Mouse (Mus musculus): ENCODE results near the gene Myo10.

The Myo10 gene

GRCm38 (mm10) chr15:25723281-25724113 lies 101.2 kb downstream of the Myo10 start:
- DNase-seq (ENCODE audit: low read depth, low spot score), result no peak

- DNase-seq (ENCODE audit: low read depth, low spot score), result no peak
Measured at GRCm38 (mm10) chr15:25724549-25724948, 102.2 kb downstream of the Myo10 start.

- DNase-seq (ENCODE audit: low read depth, low spot score), result no peak
Measured at GRCm38 (mm10) chr15:25726814-25727213, 104.5 kb downstream of the Myo10 start.

DNA sequence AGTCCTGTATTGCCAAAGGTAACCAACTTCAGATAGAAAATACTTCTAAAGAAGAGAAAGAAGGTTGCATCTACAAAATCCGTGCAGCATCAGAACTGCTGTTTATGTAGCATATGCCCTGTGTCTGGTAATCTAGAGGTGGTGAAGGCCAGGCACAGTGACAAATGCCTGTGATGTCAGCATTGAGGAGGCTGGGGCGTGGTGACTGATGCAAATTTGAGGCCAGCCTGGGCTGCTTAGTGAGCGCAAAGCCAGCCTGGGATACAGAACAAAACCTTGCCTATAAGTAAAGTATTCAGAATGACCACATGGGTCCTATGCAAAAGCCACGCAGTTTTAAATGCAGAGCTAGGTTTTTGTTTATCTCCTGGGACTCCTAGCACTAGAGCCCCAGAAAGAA lies 106.2 kb downstream of the Myo10 start:
- DNase-seq (ENCODE audit: low read depth, low spot score), result no peak

- DNase-seq (ENCODE audit: low read depth, low spot score), result no peak
Measured at GRCm38 (mm10) chr15:25731053-25731452, 108.7 kb downstream of the Myo10 start.

- no peak for DNase-seq (ENCODE audit: low read depth, low spot score)
Measured at GRCm38 (mm10) chr15:25732758-25733428, 110.6 kb downstream of the Myo10 start.

DNA sequence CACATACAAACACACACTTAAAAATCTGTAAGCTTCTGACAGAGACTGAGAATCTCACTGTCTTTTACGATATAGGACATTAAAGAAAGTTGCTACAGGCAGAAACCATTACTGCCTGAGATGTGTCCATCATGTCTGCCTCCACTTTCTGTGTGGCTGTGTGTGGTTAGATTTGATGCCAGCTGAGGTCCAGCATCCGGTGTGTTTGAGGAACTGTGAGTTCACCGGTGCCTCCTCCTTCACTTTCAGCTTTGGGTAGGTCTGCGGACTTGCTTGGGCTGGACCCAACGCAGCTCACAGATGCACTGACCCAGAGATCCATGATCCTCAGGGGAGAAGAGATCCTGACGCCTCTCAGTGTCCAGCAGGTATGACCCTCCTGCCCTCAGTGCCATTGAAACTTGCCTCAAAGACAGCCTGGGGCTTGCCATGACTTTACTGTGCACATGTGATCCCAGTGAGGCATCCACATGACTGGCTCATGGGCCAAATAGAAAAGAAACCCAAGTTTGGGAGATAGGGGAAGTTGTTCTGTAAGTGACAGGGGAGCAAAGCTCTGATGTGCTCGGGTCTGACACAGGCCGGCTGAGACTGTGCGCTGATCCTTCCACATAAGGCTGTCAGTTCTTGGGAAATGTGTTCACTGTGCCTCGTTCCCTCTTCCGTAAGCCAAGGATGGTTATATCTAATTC lies 111.6 kb downstream of the Myo10 start:
- no peak for DNase-seq (ENCODE audit: low read depth, low spot score)

DNA sequence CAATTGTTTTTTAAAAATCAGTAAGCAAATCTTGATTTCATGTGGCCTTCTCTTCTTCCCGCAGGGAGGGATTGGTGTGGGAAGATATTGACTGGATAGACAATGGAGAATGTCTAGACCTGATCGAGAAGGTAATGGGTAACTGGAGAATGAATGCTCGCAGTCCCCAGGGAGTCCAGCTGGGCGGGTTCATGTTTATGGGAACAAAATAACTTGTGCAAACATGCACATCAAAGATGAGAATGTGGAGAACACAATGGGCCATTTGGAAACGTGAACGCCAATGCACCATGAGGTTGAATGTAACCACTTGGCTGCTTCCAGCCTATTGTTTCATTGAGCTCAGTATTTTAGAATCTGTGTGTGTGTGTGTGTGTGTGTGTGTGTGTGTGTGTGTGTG lies 114.2 kb downstream of the Myo10 start:
- no peak for DNase-seq (ENCODE audit: low read depth, low spot score)

DNA sequence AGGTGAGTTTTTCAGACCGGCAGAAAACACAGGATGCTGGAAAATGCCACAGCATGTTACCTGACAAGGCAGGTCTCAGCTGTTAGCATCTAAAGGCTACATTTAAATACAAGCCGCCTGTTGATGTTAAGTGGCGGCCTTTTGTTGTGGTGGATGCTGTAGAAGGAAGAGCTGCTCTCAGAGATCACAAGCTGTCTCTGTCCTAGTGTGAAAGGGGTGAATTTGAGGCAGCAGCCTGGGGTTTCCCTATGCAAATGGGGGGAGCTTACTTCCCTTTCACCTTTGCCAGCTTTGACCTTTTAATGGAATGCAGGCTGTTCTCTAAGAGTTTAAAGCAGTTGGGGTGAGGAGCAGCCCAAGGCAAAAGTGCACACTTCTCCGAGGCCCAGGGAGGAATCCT lies 117.9 kb downstream of the Myo10 start:
- no peak for DNase-seq (ENCODE audit: low read depth, low spot score)

DNA sequence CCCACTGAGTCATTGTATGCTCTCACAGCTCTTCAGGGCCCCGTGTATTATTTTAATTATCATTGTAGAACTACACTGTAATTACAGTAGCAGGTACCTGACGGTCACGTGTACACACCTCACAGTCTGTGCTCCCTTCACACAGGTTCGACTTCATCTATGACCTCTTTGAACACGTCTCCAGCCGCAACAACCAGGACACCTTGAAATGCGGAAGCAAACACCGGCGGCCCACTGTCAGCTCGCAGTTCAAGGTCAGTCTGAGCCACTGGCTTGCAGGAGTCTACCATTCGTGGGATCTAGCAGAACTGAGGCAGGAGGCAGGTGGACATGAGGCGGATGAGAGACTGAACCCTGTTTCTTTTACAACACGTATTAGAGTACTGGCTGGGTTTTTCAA lies 119.9 kb downstream of the Myo10 start:
- no peak for DNase-seq (ENCODE audit: low read depth, low spot score)

DNA sequence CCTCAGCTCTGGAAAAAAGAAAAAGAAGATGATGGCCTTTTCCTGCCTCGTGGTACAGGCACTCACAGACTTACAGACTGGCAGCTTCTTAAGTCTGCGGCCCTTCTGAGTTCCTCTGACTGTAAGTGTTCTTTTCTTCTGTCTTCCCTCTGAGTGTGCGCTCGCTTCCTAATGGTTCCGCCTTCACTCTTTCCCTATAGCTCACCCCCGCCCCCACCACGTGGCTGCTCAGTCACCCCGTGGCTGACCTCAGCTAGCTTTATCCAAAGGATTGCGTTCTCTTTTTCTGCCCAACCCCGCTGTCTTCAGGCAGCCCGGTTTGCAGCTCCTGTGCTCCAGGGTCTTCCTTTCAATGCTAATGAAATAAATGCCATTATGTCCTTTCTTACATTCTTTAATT lies 129.2 kb downstream of the Myo10 start:
- no peak for DNase-seq (ENCODE audit: low read depth, low spot score)

- DNase-seq (ENCODE audit: low read depth, low spot score), result no peak
Measured at GRCm38 (mm10) chr15:25752597-25752996, 130.3 kb downstream of the Myo10 start.

- no peak for DNase-seq (ENCODE audit: low read depth, low spot score)
Measured at GRCm38 (mm10) chr15:25753003-25753402, 130.7 kb downstream of the Myo10 start.

GRCm38 (mm10) chr15:25753878-25754277 lies 131.6 kb downstream of the Myo10 start:
- DNase-seq (ENCODE audit: low read depth, low spot score), result no peak

DNA sequence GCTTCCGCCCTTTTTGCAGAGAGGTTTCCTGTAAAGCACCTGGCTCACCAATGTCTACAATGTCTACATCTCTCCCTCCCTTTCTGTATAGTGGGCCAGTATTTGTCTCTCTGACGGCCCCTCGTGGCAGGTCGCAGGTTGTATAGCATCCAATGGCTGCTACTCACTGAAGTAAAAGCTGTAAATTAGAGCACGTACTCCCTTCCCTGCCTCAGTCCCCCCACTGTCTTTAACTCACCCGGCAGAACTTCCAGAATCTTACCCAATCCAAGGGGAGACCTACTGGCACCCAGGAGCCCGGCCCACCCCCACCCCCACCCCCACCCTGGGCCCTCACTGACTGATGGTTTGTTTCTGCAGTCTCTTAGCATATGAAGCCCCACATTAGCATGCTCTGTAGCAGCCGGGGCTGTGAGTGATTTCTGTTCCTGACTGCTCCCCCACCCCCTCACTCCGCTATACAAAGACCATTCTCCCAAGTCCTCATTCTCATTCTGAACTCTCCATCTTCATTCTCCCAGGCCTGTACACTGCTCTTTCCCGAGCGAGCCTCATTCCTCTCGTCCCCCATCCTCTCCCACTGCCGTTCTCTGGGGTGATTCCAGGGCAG lies 132.1 kb downstream of the Myo10 start:
- no peak for DNase-seq (ENCODE audit: low read depth, low spot score)

GRCm38 (mm10) chr15:25755536-25755935 lies 133.2 kb downstream of the Myo10 start:
- DNase-seq (ENCODE audit: low read depth, low spot score), result no peak

- no peak for DNase-seq (ENCODE audit: low read depth, low spot score)
Measured at GRCm38 (mm10) chr15:25756072-25756471, 133.7 kb downstream of the Myo10 start.

GRCm38 (mm10) chr15:25758037-25758436 lies 135.7 kb downstream of the Myo10 start:
- no peak for DNase-seq (ENCODE audit: low read depth, low spot score)

DNA sequence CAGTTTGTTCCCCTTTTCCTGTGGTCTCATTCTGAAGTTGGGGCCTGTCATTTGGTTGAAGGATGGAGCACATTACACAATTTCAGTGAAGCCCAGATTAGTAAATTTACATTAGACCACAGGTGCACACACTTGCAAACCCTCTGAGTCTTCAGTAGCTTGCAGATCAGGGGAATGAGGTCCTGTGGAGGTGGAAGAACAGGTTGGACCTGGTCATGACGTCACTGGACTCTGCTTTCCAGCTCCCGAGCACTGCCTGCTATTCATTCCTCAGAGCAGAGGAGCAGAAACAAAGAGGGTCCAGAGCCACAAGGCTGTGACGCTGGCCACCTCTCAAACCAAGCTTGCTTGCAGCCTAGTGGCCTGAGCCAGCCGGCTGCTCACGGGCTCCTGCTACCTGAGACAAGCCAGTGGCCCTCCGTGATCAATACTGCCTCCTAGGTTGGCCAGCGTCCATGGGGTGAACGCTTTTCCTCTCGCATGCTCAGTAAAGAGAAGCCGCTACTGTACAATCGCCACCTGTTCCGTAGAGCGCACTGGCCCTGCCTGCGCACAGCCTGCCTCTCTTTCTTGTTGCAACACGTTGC lies 136.3 kb downstream of the Myo10 start:
- no peak for DNase-seq (ENCODE audit: low read depth, low spot score)

DNA sequence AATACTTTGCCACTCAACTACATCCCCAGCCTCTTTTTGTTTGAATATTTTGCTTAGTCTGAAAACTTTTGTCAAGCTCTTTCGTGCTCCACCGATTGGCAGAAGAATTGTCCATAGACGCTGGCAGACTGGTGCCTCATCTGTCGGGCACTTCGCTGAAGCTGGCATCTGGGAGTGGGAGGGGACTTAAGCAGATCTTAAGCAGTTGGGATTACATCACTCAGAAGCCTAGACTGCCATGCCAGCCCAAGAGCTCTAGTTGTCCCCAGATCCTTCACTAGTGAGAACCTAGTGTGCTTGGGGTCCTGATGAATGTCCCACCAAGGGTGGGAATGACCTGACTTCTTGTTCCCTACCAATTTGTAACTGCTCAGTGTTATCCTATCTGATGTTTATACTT lies 138.0 kb downstream of the Myo10 start:
- DNase-seq (ENCODE audit: low read depth, low spot score), result no peak

DNA sequence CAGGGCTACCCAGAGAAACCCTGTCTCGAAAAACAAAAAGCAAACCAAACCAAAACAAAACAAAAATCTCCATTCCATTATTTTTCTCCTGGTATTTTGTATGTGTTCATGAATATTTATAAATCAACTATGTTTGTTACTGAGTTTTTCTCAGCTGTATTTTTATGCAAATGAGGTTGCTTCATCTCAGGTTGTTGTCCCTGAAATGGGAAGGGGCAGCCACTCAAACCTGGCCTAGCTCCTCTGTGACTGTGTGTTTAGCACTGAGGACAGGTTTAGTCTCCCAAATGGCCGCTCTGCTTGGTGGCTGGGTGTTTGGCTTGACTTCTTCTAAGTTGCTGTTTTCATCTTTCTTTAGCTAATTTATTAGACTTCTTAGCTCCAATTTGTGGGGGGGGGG lies 138.7 kb downstream of the Myo10 start:
- DNase-seq (ENCODE audit: low read depth, low spot score), result no peak

GRCm38 (mm10) chr15:25761800-25762211 lies 139.5 kb downstream of the Myo10 start:
- no peak for DNase-seq (ENCODE audit: low read depth, low spot score)

Measured in forelimb bud, embryonic 11.5 days (tissue).